Mouse (Mus musculus): ENCODE measurements around the gene Tmem262.
"Not testable (repeated sequence)": the region's sequence is repeated elsewhere in the genome, so short reads cannot be mapped to it uniquely, and the experiment has no call there.

Gene Tmem262

DNA sequence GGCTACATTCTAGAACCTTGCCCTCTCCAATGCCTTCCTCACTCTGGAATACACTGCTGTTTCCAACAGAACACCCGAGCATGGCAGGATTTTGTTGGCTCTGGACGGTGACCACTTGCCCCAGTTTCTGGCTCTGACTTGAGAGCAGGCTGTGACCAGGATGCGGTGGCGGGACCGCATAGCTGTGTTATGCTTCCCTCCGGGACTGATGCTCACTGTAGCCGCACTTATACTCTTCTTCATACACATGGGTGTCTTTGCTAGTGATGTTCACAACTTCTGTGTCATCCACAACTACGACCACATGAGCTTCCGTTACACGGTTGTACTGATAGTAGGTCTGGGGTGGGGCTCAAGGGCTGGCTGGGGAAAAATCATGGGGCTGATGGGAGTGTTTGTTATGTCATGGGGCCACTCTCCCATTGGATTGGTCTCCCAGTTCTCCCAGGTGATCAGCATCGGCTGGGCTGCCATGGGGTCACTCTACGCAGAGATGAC lies at the start of gene Tmem262:
Gene Tmem262 (plus strand): TSS at position 51 of the 498 bp plus-strand sequence.
- no peak for ATAC-seq (ENCODE audit: insufficient number of reproducible peaks, low FRiP score, low TSS enrichment)

DNA sequence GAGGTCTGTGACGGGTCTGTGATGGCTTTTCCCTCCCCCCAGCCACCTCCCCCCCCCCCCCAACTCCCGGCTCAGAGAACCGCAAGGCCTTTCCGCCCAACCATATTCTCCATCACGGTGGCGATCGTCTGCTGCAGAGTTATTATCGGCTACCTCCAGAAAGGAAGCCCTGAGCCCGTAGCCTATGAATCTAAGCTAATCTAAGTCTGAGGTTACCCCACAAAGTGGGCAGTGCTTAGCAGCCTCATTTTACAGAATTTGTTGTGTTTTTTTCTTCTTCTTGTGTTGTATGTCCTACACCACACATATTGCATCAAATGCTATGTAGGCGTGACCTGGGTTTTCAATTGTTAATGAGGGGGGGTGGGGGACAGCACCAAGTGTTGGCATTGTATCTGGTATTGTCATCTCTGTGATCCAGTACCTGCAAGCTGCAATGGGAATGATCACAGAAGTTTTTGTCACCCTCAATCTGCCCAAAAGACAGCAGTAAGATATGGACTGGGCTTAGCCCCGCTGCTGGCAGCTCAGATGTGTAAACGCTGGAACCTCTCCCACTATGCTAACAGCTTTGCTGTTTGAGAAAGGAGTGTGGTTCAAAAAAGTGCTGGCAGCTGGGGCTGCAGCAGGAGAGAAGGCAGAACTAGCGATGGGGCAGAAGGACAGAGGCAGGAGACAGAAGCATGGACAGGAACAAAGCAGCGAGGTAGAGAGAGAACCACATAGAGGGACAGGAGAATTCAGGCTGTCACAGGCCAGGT lies 49.1 kb upstream of the Tmem262 start:
- ATAC-seq (ENCODE audit: insufficient number of reproducible peaks, low FRiP score, low TSS enrichment), result no peak

DNA sequence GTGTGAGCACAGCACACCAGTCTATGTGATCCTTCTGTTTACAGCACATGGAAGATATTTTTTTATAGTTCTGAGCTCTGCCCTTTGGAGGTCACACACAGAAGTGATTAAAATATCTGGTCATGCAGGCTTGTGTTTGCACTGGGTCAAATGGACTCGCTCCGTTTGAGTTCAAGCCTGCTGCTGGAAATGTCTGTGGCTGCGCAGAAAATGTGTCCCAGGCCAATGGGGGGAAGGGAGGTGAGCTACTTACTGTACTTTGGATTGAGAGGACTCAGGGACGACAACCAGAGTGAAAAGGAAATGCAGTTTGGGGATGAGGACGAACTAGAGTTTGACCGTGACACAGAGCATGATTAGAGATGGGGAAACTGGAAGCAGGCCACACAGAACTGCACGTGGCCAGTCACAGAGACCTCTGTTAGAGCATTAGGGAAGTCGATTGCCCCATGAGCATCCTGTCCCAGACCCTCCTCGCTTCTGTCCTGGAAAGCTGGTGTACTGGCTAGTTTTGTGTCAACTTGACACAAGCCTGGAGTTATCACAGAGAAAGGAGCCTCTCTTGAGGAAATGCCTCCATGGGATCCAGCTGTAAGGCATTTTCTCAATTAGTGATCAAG lies 43.8 kb upstream of the Tmem262 start:
- ATAC-seq (ENCODE audit: insufficient number of reproducible peaks, low FRiP score, low TSS enrichment), result no peak

DNA sequence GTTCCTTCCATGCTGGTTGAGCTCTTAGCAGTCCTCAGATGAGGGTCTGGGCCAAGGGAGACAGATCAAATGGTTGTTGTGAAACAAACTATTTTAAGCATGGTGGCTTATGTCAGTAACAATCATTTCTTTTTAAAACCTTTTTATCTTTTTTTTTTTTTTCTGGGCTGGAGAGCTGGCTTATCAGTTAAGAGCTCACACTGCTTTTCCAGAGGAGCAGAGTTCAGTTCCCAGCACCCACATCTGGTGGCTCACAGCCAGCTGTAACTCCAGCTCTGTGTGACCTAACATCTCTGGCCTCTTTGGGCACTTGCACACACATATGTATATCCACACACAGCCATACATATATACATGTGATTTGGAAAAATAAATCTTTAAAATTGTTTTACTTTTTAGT lies 42.1 kb upstream of the Tmem262 start:
- no peak for ATAC-seq (ENCODE audit: insufficient number of reproducible peaks, low FRiP score, low TSS enrichment)

DNA sequence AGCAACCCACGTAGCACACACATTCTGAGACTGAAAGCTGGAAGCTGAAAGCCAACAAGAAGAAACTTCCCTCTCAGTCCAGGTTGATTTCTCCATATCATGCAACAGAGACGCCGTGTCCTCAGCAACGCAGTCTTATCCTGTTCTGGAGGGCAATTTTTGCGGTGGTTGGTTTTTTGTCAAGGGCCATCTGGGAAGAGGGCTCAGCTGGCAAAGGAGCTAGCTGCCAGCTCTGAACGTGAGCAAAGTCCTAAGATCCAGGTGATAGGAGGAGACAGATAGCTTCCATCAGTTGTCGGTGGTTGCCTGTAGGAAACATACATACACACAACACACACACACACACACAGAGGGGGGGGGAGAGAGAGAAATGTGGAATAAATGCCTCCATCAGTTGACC lies 41.5 kb upstream of the Tmem262 start:
- no peak for ATAC-seq (ENCODE audit: insufficient number of reproducible peaks, low FRiP score, low TSS enrichment)

DNA sequence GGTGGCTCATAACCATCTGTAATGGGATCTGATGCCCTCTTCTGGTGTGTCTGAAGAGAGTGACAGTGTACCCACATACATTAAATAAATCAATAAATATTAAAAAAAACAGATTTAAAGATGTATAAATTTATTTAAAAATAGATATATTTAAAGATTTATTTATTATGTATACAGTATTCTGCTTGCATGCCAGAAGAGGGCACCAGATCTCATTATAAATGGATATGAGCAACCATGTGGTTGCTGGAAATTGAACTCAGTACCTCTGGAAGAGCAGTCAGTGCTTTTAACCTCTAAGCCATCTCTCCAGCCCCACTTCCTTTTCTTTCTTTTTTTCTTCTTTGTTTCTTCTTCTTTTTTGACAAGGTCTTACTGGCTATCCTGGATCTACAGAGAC lies 39.8 kb upstream of the Tmem262 start:
- ATAC-seq (ENCODE audit: insufficient number of reproducible peaks, low FRiP score, low TSS enrichment), result no peak

DNA sequence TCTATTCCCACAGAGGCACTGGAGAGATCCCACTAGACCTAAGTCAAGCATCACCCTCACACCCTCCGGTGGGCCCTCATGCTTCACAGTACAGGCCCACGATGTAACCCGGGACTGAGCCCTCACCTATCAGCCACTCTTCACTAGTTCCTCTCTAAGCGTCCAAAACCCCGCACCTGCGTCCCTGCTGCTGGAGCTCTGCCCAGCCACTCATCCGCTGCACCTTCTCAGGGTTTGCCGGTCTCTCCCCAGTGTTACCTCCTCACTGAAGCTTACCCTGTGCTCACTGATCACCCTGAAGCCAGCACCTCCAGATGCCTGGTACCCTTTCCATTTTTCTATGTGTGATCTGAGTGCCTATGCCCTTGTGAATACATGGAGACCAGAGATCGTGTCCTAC lies 37.5 kb upstream of the Tmem262 start:
- no peak for ATAC-seq (ENCODE audit: insufficient number of reproducible peaks, low FRiP score, low TSS enrichment)

DNA sequence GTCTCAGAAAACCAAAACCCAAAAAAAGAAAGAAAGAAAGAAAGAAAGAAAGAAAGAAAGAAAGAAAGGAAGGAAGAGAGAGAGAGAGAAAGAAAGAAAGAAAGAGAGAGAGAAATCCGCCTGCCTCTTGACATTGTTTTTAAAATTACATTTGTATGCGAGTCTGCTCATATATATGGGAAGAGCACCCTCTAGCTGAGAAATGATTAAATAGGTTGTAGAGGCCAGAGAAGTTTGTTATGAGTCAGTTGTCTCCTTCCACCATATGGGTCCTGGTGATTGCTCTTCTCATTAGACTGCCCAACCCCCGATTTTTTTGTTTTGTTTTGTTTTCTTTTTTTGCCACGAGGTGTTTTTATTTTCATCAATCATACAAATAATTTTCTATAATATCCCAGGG lies 35.7 kb upstream of the Tmem262 start:
- not testable (repeated sequence) for ATAC-seq (ENCODE audit: insufficient number of reproducible peaks, low FRiP score, low TSS enrichment)

DNA sequence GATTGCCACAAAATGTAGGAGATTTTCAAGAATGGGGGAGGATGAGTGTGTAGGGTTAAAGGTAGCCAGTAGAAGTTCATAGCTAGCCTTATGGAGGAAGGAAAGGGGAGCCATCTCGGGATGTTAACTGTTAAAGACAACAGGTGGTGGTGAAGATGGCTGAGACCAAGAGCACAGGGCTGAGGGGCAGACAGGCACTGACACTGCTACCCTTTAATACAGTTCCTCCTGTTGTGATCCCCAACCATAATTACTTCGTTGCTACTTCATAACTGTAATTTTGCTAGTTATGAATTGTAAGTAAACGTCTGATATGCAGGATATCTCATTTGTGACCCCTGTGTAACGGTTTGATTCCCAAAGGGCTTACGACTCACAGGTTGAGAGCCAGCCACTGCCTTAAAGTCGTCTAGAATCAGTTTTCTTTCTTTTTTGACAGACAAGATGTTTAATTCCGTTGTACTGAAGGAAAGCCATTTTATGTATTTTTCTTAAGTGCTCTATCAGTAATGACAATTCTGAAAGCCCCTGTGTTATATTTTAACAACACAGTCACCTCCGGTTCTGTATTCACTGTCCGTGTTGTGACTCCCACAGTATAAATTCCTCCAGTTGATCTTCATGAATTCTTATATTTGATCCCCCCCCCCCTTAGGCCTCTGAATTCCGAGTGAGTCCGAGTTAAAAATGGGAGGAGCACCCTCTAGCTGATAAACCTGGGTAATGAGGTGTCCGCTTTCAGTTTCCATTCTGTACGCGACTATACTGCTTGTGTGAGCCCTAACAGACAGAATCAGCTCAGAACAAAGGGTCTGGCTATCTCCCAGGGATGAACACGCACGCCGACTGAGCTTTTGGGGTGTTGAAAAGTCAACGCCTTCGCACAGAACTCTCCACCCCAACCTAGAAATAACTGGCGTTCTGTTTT lies 34.2 kb upstream of the Tmem262 start:
- ATAC-seq (ENCODE audit: insufficient number of reproducible peaks, low FRiP score, low TSS enrichment), result 0 out of 2 replicates have a peak, but pooled peaks have one; percentile 3

DNA sequence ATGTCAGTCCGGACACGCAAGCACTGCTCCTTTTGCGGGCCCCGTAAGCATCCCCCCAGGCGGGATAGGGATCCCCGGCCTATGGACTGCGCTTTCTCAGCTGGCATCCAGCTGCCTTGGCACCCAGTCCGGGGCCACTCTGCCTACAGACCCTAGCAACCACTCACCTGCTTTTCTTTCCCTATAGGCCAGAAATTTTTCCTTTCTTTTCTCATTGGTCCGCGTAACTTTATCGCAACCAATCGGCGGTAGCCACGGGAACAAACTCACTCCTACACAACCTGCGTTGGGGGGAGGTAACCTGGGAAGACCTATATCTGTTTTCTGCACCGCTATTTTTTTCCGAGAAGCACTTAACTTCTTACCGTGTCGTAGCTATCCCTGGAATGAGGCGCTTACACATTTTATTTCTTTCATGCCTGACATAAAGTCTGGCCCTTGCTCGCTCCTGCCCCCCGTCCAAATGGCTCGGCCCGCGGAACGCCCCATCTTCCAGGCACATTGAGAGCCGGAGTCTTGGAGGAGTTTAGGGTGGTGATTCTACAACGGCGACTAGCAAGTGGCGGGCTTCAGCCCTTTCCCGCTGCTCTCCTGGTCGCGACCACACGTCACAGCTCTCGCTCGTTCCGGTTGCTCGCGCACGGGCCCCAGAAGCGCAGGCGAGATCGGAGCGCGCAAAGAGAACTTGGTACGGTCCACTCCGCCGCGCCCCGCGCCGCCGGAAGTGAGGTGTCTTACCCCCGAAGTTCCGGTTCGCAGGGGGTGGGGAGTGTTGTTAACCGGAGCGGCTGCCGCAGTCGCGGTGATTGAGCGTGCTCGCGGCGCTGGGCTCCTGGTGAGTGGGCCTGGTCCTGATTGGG lies 33.3 kb upstream of the Tmem262 start, which contains the start of gene Syvn1:
Gene Syvn1 (plus strand): TSS at position 283 of the 860 bp plus-strand sequence.
- peak; percentile 89 for ATAC-seq (ENCODE audit: insufficient number of reproducible peaks, low FRiP score, low TSS enrichment)

DNA sequence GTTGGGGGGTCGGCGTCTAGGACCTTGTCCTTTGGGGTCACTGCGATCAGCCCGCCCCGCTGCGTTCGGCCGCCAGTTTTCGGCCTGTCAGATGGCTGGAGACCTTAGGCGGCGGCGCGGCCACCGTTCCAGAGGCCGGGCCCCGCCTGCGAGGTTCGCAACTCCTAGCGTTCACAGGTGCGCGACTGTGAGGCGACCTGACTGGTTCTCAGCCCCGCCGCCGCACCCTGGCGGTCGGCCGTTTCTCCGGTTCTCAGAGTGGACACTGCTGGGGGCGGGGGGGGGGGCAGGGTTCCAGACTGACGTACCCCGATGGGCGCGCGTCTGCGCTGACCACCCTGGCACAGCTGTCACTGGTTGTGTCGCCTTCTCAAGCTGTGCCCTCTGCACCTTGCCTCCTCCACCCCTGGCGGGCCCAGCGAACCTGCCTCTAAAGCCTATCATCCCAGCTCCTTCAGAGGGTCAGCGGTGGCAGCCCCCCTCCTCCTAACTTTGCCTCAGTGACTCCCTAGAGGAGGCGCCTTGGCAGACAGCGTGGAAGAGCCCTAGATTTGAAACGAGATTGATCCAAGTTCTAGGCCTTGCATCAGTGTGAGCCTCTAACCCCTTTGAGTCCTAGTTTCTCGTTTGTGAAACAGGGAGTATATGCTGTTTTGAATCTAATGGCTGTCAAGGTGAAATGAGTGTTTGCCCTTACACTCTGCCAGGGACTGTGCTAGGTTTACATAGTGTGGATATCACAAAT lies 32.5 kb upstream of the Tmem262 start:
- peak; percentile 4; the same call in 1 of the 2 replicates for ATAC-seq (ENCODE audit: insufficient number of reproducible peaks, low FRiP score, low TSS enrichment)

DNA sequence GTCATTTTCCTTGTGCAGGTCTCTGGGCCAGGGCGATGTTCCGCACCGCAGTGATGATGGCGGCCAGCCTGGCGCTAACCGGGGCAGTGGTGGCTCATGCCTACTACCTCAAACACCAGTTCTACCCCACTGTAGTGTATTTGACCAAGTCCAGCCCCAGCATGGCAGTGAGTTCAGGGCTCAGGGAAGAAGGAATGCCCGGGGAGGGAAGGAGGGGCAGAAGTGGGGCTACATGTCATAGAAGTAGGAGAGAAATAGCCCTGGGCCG lies 32.0 kb upstream of the Tmem262 start:
- ATAC-seq (ENCODE audit: insufficient number of reproducible peaks, low FRiP score, low TSS enrichment), result no peak

DNA sequence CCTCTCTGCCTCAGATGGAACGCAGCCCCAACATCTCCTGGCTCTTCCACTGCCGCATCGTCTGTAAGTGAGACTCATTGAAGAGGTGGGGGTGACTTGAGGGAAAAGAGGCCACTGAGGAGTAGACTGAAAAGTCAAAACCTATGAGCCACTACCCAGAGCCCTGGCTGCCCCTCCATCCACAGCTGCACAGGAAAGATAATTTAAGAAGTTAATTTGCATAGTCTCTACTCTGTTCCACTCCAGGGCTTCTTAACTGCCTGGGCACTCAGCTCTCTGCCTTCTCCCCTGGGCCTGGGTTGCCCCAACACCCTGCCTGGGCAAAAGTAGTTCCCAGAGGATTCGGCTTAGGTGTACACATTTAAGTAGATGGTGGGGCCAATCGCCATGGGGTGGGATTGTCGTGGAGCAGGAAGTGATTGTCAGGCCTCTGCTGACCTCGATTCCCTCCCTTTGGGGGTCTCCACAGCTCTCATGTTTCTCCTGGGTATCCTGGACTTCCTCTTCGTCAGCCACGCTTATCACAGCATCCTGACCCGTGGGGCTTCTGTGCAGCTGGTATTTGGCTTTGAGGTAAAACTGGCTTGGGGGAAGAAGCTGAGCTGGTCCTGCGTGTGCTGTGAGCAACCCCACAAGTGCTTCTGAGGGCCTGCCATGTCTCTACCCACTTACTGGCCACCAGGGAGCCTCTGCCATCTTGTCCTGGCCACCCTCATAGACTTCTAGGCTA lies 31.0 kb upstream of the Tmem262 start:
- no peak for ATAC-seq (ENCODE audit: insufficient number of reproducible peaks, low FRiP score, low TSS enrichment)

DNA sequence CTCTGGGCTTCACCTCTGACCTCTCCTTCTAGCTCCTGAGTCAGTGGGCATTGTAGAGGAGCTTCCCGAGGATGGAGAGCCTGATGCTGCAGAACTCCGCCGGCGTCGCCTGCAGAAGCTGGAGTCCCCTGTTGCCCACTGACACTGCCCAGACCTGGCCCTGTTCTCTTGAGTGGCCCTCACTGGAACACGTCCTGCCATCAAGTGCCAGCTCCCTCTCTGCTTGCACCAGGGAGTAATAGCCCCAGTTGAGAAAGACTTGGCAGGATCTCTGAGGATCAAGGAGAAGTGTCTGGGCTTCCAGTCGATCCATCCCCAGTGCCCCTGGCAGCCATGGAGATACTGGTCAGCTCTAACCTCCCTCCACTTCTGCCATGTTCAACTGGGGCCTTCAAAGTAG lies 27.3 kb upstream of the Tmem262 start:
- ATAC-seq (ENCODE audit: insufficient number of reproducible peaks, low FRiP score, low TSS enrichment), result no peak

DNA sequence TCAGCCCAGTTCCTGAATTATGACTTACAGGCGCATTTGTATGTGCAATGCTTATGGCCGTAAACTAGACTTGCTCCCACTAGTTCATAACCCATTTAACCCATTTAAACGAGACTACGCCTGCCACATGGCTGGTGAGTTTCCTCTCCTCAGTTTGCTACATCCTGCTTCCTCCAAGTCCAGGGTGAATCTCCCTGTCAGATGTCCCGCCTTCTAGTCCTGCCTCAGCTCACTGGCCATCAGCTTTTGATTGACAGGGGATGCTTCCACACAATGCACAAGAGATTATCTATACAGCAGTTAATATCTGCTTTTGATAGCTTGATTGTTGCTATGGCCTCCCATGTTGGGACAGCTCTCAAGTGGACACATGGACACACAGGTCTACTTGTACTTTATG lies 25.5 kb upstream of the Tmem262 start:
- ATAC-seq (ENCODE audit: insufficient number of reproducible peaks, low FRiP score, low TSS enrichment), result no peak

DNA sequence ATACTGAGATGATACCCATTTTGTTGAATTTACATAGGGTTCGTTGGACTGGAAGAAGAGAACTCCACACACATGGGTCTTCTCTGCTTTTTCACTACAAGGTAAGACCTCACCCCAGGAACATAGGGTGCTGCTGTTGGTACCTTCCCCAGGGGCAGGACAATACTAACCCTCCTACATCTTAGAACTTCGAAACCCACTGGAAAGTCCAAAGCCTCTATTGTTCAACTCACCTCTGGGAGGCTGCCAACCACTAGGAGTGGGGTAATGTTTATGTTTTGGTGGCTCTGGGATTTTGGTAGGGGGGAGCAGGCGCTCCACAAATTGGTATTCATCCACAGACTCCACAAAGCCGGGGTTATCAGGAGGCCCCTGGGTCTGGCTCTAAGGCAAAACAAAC lies 23.1 kb upstream of the Tmem262 start:
- no peak for ATAC-seq (ENCODE audit: insufficient number of reproducible peaks, low FRiP score, low TSS enrichment)

DNA sequence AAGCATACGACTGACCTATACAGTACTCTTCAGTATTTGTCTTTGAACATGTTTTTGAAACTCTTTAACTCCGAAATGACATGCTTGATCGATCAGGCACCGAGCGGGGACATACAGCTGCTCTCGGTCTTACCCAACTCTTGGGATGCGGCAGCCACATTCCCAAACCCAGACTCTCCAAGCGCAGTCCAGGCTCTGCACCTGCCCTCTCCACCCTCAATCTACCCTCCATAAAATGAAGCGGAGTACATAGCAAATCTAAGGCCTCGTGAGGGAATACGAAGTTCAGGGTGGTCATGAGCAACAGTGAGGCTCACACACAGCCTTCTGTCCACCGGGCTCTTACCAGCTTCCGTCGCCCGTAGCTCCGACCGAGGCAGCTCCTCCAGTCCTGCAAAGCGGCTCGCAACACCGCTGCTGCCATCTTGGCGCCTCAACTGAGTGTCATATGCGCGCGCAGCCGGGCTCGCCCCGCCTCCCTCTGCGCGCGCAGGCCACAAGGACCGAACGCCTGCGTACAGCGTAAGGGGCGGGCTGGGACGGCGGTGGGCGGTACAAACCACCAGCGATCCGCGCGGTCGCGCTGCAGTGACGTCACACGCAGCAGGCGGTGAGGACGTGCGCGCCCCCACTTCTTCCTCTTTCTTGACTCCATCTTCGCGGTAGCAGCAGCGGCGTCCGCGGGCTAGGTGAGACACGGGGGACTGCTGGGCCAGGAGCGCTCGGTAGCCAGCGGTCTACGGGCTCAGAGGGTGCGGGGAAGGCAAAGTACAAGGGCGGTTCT lies 22.3 kb upstream of the Tmem262 start, which contains the start of the genes Mrpl49 and Fau:
Gene Mrpl49 (minus strand): TSS at position 473 of the 784 bp plus-strand sequence.
Gene Fau (plus strand): TSS at position 532 of the 784 bp plus-strand sequence.
- peak; percentile 77; the same call in 1 of the 2 replicates for ATAC-seq (ENCODE audit: insufficient number of reproducible peaks, low FRiP score, low TSS enrichment)

DNA sequence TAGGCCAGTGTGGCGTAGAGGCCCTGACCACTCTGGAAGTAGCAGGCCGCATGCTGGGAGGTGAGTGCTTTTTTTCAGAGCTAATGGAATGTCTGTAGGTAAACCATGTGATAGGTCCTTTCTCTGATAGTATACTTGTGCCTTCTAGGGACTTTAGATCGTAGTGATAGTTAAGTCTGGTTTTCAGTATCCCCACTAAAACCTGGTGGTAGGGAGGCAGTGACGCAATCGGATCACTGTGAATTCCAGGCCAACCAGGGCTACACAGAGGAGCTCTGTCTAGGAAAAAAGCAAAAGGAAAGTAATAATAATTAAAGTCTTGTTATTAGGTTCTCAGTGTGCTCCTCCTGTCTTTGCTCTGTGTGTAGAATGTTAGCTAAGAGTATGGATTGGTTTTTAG lies 21.3 kb upstream of the Tmem262 start:
- no peak for ATAC-seq (ENCODE audit: insufficient number of reproducible peaks, low FRiP score, low TSS enrichment)
